Mouse (Mus musculus) lung, adult 2 months (tissue): ENCODE measurements at regions not wholly inside any gene's neighbourhood (a gene's known extent, or its start where the extent isn't known, plus 50 kb on each side); places are given as distances from the start of the nearest gene placed in this dataset.
A peak's percentile ranks its signal among the peaks of the same experiment; 100 is the strongest.

ENCODE experiments used
- DNase-seq: peaks from one replicate; pipeline ENCODE4 v3.0.0; 2022
- H3K4me1 ChIP-seq: fragments of 200-500 bp; 2 replicates; pipeline ENCODE4 v1.6.1; 2011; ENCODE audit warnings: low read length; ENCODE audit not compliant: control insufficient read depth, insufficient read depth
- H3K4me3 ChIP-seq: fragments of 200-500 bp; replicated peaks from 2 replicates; pipeline ENCODE3; 2011; ENCODE audit warnings: low read depth, mild to moderate bottlenecking, control low read depth, low read length; ENCODE audit errors: extremely low read depth
- CTCF ChIP-seq: fragments of 200-500 bp; IDR thresholded peaks from 2 replicates; pipeline ENCODE4 v1.5.1; 2011; ENCODE audit warnings: mild to moderate bottlenecking, low read length, control low read depth; ENCODE audit not compliant: insufficient read depth
- POLR2A ChIP-seq: fragments of 200-500 bp; IDR thresholded peaks from 2 replicates; pipeline ENCODE4 v1.6.1; 2011; ENCODE audit warnings: low read depth, mild to moderate bottlenecking, control low read depth, low read length, borderline replicate concordance; ENCODE audit errors: extremely low read depth
- WGBS: fragments of 180-500 bp; shearing (Covaris S2); methylation state at CpG from one replicate; pipeline ENCODE4 v1.1.7; 2018; 5-methylcytosine and 5-hydroxymethylcytosine counted together

GRCm38 (mm10) chr4:131397161-131397560, 440.9 kb downstream of the Ptpru start:
- TF ChIP-seq POLR2A (no peak), CTCF (no peak)
- no peak overlapping the region for H3K4me3 ChIP-seq
- WGBS, result 86% methylated on average over 10 of the region's 10 CpGs
- no peak for DNase-seq
- H3K4me1 ChIP-seq, result no peaks in the 10 kb centered on the region

- Histone ChIP-seq H3K4me3 (no peak overlapping the region), H3K4me1 (no peaks in the 10 kb centered on the region)
- TF ChIP-seq CTCF, result peak; percentile 59
- no peak for TF ChIP-seq POLR2A
- peak; percentile 47 for DNase-seq
- 17% methylated on average over 11 of the region's 11 CpGs for WGBS
Observed at GRCm38 (mm10) chr4:131400756-131401155, 437.3 kb downstream of the Ptpru start.

GRCm38 (mm10) chr4:131401255-131401654, 436.8 kb downstream of the Ptpru start:
- WGBS, result 74% methylated on average over 6 of the region's 6 CpGs
- TF ChIP-seq CTCF, result no peak
- no peak for TF ChIP-seq POLR2A
- H3K4me3 ChIP-seq, result no peak overlapping the region
- DNase-seq, result no peak
- H3K4me1 ChIP-seq, result no peaks in the 10 kb centered on the region

- TF ChIP-seq POLR2A (no peak), CTCF (no peak)
- Histone ChIP-seq H3K4me1 (no peaks in the 10 kb centered on the region), H3K4me3 (no peak overlapping the region)
- DNase-seq, result no peak
- 77% methylated on average over 12 of the region's 12 CpGs for WGBS
Observed at GRCm38 (mm10) chr4:131405376-131406017, 432.6 kb downstream of the Ptpru start.

GRCm38 (mm10) chr4:131407464-131407863, 430.6 kb downstream of the Ptpru start:
- Histone ChIP-seq H3K4me3 (no peak overlapping the region), H3K4me1 (no peaks in the 10 kb centered on the region)
- DNase-seq, result no peak
- WGBS, result 48% methylated on average over 3 of the region's 3 CpGs
- TF ChIP-seq POLR2A, result no peak

- no peak for DNase-seq
- TF ChIP-seq CTCF (no peak), POLR2A (no peak)
- 78% methylated on average over 1 of the region's 1 CpGs for WGBS
- Histone ChIP-seq H3K4me1 (no peaks in the 10 kb centered on the region), H3K4me3 (no peak overlapping the region)
Observed at GRCm38 (mm10) chr4:131408644-131409043, 429.4 kb downstream of the Ptpru start.

- DNase-seq, result peak; percentile 23
- TF ChIP-seq CTCF (peak; percentile 51), POLR2A (no peak)
- no peak overlapping the region for H3K4me3 ChIP-seq
- no peaks in the 10 kb centered on the region for H3K4me1 ChIP-seq
- 26% methylated on average over 3 of the region's 3 CpGs for WGBS
Observed at GRCm38 (mm10) chr4:131409805-131410204, 428.3 kb downstream of the Ptpru start.

- TF ChIP-seq POLR2A (no peak), CTCF (no peak)
- WGBS, result 65% methylated on average over 4 of the region's 4 CpGs
Observed at GRCm38 (mm10) chr4:131411936-131412335, 426.2 kb downstream of the Ptpru start.

GRCm38 (mm10) chr4:131413380-131413779, 424.7 kb downstream of the Ptpru start:
- no peak for DNase-seq
- Histone ChIP-seq H3K4me1 (no peaks in the 10 kb centered on the region), H3K4me3 (no peak overlapping the region)
- TF ChIP-seq CTCF, result no peak
- TF ChIP-seq POLR2A, result no peak
- 65% methylated on average over 6 of the region's 6 CpGs for WGBS

More at GRCm38 (mm10) chr4:131411936-131412335, 426.2 kb downstream of the Ptpru start:
- H3K4me1 ChIP-seq, result no peaks in the 10 kb centered on the region
- no peak overlapping the region for H3K4me3 ChIP-seq
- DNase-seq, result no peak

GRCm38 (mm10) chr4:131415453-131415852, 422.6 kb downstream of the Ptpru start:
- TF ChIP-seq CTCF (no peak), POLR2A (no peak)
- Histone ChIP-seq H3K4me3 (no peak overlapping the region), H3K4me1 (no peaks in the 10 kb centered on the region)
- no peak for DNase-seq
- 69% methylated on average over 5 of the region's 5 CpGs for WGBS
